Mouse (Mus musculus) kidney, postnatal 0 days (tissue): ENCODE data around the gene Sun2. TPM values are rescaled to one million over a fixed set of nuclear protein-coding genes. Genes with fewer than 3 reads are reported as not detected.

Experiments used
- ATAC-seq: fragments of 200-750 bp; cut with Nextera tagmentation; replicated peaks from 2 replicates; pipeline ENCODE4 v1.8.0; 2017; ENCODE audit warnings: low read depth, moderate number of reproducible peaks, moderate TSS enrichment, moderate library complexity; ENCODE audit not compliant: low FRiP score
- DNase-seq: peaks from one replicate; pipeline ENCODE4 v3.0.0-alpha.2; 2016; ENCODE audit warnings: low spot score
- H3K27ac ChIP-seq: fragments of 300-500 bp; sonication (generic); 2 replicates; pipeline ENCODE4 v1.5.1; 2014; ENCODE audit warnings: mild to moderate bottlenecking
- H3K27me3 ChIP-seq: fragments of 300-500 bp; sonication (generic); 2 replicates; pipeline ENCODE4 v1.6.1; 2014; ENCODE audit warnings: low read length, mixed read lengths; ENCODE audit not compliant: insufficient read depth
- H3K36me3 ChIP-seq: fragments of 300-500 bp; sonication (generic); 2 replicates; pipeline ENCODE4 v1.6.1; 2014; ENCODE audit warnings: low read length, mixed read lengths; ENCODE audit not compliant: insufficient read depth
- H3K4me1 ChIP-seq: fragments of 300-500 bp; sonication (generic); replicated peaks from 2 replicates; pipeline ENCODE4 v1.6.1; 2014; ENCODE audit warnings: antibody characterized with exemption, low read length, mixed read lengths; ENCODE audit not compliant: insufficient read depth
- H3K4me2 ChIP-seq: fragments of 300-500 bp; sonication (generic); 2 replicates; pipeline ENCODE4 v1.6.1; 2014; ENCODE audit warnings: mild to moderate bottlenecking, low read length, moderate library complexity, mixed read lengths
- H3K4me3 ChIP-seq: fragments of 300-500 bp; sonication (generic); replicated peaks from 2 replicates; pipeline ENCODE4 v1.5.1; 2014; ENCODE audit warnings: low read depth, low read length
- H3K9ac ChIP-seq: fragments of 300-500 bp; sonication (generic); 2 replicates; pipeline ENCODE4 v1.6.1; 2014; ENCODE audit warnings: low read depth, low read length
- H3K9me3 ChIP-seq: fragments of 300-500 bp; sonication (generic); replicated peaks from 2 replicates; pipeline ENCODE4 v1.6.1; 2016; ENCODE audit warnings: low read length, inconsistent platforms, mixed read lengths
- CTCF ChIP-seq: IDR thresholded peaks from 2 replicates; pipeline ENCODE4 v1.5.1; 2016; ENCODE audit warnings: antibody characterized with exemption, low read depth, mild to moderate bottlenecking, moderate library complexity
- WGBS: fragments of 180-500 bp; shearing (Covaris S2); extraction: QIAGEN DNeasy Blood & Tissue Kit; methylation state at CpG from one replicate; pipeline ENCODE4 v1.1.7; 2014; 5-methylcytosine and 5-hydroxymethylcytosine counted together
- polyA plus RNA-seq: library from polyadenylated mRNA; unstranded; fragments of >200 nt; fragmentation: Nextera tagmentation; extraction: Ambion mirVana; gene quantifications from 2 replicates; pipeline ENCODE4 v1.2.1, GENCODE M21; 2015

Gene Sun2
- polyA plus RNA-seq, 1 experiment from 2014 or later, result 3.5 TPM

DNA sequence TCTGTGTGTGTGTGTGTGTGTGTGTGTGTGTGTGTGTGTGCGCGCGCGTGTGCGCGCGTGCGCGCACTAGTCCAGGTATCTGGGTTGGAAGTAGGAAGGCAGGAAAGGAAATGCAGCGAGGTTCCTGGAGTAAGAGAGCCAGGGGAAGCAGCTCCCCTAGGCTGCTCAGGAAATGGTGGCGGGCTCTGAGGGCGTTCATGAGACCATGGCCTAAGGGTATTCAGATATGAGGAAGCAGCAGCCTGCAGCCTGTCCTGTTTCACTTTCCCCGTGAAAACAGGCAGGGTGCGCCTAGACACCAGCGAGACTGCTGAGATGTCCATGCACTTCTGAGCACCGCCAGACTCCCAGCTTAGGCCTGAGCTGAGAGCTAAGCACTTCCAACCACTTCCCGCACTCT lies 9.4 kb upstream of the Sun2 start:
- WGBS, result 75% methylated on average over 17 of the region's 17 CpGs
- H3K27ac ChIP-seq, result no peak overlapping the region

DNA sequence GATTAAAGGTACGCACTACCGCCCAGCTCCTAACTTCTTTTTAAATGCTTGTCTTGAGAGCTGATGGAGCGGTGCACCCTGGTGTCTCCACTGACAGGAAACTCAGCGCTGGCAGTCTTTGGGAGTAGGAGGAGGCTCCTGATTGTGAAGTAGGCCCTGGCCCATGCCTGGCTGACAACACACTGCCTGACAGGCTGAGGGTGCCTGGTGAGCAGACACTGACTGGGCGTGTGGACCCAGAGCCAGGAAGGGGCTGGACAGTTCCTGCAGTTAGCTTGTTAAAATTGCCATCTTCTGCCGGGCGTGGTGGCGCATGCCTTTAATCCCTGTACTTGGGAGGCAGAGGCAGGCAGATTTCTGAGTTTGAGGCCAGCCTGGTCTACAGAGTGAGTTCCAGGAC lies 7.9 kb upstream of the Sun2 start:
- Histone ChIP-seq H3K4me1 (no peaks in the 10 kb centered on the region), H3K36me3 (no peaks in the 10 kb centered on the region), H3K9ac (no peak overlapping the region), H3K27me3 (no peaks in the 10 kb centered on the region), H3K4me3 (no peak overlapping the region), H3K9me3 (no peaks in the 10 kb centered on the region), H3K27ac (no peak overlapping the region), H3K4me2 (no peak overlapping the region)
- DNase-seq (no peak), ATAC-seq (no peak)
- WGBS, result 90% methylated on average over 8 of the region's 8 CpGs
- TF ChIP-seq CTCF, result no peak

More for the DNA sequence above, 9.4 kb upstream of the Sun2 start:
- H3K4me2 ChIP-seq, result no peak overlapping the region
- H3K9ac ChIP-seq, result no peak overlapping the region
- DNase-seq (no peak), ATAC-seq (no peak)
- no peaks in the 10 kb centered on the region for H3K27me3 ChIP-seq
- TF ChIP-seq CTCF, result no peak
- no peaks in the 10 kb centered on the region for H3K9me3 ChIP-seq
- H3K36me3 ChIP-seq, result no peaks in the 10 kb centered on the region
- H3K4me1 ChIP-seq, result 0 out of 2 replicates have a peak, but pooled peaks cover 4% of the 10 kb centered on the region
- no peak overlapping the region for H3K4me3 ChIP-seq

DNA sequence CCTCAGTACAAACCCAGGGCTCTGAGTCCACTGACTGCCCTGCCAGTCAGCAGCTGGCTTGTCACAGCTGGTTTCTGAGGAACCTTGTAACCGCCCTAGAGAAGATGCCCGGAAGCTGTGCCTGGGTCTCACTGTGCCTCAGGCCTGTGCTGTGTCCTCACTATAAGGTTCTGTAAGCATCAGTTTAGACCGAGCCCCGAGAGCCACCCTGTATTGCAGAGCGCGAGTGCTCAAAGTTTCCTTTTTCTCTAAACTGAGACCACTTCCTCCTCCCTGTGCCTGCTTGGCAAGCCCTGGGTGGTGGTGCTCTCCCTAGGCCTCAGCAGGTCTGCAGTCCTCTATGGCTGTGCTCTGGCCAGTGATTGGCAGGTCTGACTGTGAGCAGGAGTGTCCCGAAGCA lies 6.8 kb upstream of the Sun2 start:
- TF ChIP-seq CTCF, result no peak
- no peaks in the 10 kb centered on the region for H3K9me3 ChIP-seq
- no peak overlapping the region for H3K27ac ChIP-seq
- no peaks in the 10 kb centered on the region for H3K36me3 ChIP-seq
- H3K4me1 ChIP-seq, result no peaks in the 10 kb centered on the region
- H3K27me3 ChIP-seq, result no peaks in the 10 kb centered on the region
- H3K4me2 ChIP-seq, result no peak overlapping the region
- ATAC-seq (no peak), DNase-seq (no peak)
- no peak overlapping the region for H3K9ac ChIP-seq
- 94% methylated on average over 7 of the region's 7 CpGs for WGBS
- H3K4me3 ChIP-seq, result no peak overlapping the region

DNA sequence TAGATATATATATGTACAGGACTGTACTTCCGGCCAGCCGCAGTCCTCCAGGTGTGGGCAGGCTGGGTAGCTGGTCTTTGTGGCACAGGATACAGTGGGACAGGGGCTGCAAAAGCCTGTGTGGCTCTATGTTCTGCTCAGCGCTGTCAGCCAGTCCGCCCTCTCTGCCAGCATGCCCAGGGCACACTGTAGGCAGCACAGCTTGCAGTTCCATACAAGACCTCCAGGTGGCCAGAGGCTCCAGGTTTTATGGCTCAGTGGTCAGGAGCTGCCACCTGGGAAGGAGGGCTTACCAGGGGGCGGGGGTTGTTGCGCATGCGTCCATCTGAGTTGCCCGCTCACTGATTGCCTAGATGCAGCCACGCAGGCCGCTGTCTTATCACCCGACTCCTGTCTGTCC lies 5.7 kb upstream of the Sun2 start:
- peak; percentile 69 for TF ChIP-seq CTCF
- 71% methylated on average over 11 of the region's 11 CpGs for WGBS

DNA sequence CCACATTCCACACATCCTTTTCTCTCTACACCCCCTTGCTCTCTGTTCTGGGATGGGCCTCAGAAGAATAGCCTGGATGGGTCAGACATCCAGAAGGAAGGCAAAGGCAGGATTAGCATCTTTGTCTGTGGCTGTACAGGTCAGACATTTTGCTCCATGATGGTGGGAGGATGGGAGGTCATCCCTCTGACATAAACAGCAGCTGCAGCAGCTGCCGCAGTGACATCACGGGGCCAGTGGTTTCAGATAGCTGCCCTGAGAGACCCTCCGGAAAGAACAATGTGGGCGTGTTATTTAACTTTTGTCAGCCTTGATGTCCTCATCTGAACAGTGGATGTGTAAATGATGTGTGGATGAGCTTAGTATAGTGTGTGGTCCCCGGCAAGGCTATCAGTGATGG lies 3.5 kb upstream of the Sun2 start:
- H3K9ac ChIP-seq, result no peak overlapping the region
- no peak overlapping the region for H3K27ac ChIP-seq
- H3K4me1 ChIP-seq, result peaks cover 7% of the 10 kb centered on the region; the same call in 1 of the 2 replicates
- DNase-seq, result no peak
- no peaks in the 10 kb centered on the region for H3K9me3 ChIP-seq
- no peaks in the 10 kb centered on the region for H3K36me3 ChIP-seq
- H3K27me3 ChIP-seq, result no peaks in the 10 kb centered on the region
- no peak overlapping the region for H3K4me3 ChIP-seq
- ATAC-seq, result no peak
- TF ChIP-seq CTCF, result no peak
- H3K4me2 ChIP-seq, result no peak overlapping the region
- WGBS, result 84% methylated on average over 5 of the region's 5 CpGs

More for the DNA sequence above, 5.7 kb upstream of the Sun2 start:
- Histone ChIP-seq H3K36me3 (no peaks in the 10 kb centered on the region), H3K9me3 (no peaks in the 10 kb centered on the region), H3K4me2 (no peak overlapping the region), H3K4me3 (no peak overlapping the region), H3K9ac (no peak overlapping the region), H3K27me3 (no peaks in the 10 kb centered on the region), H3K4me1 (no peaks in the 10 kb centered on the region), H3K27ac (no peak overlapping the region)
- ATAC-seq (no peak; the same call in 1 of the 2 replicates), DNase-seq (peak; percentile 50)

DNA sequence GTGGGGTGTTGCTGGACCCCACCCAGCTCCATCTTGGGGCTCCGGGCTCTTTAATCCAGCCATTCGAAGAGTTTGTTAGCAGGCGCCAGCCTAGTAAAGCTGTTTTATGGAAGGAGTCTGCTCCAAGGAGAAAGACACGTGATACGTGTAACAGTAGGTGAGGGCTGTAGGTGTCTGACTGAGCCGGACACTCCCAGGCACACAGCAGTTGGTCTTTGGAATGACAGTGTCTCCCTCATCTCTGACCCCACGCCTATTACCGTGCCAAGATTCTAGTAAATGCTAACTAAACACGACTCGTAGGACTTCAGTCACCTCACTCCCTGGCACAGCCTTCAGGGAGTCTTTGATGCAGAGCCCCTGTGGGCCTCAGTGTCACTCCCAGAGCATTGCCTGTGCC lies 3.0 kb upstream of the Sun2 start:
- Histone ChIP-seq H3K27me3 (no peaks in the 10 kb centered on the region), H3K9ac (no peak overlapping the region), H3K36me3 (no peaks in the 10 kb centered on the region), H3K4me1 (peaks cover 7% of the 10 kb centered on the region; the same call in 1 of the 2 replicates), H3K4me2 (no peak overlapping the region), H3K27ac (no peak overlapping the region), H3K9me3 (no peaks in the 10 kb centered on the region), H3K4me3 (no peak overlapping the region)
- DNase-seq (no peak), ATAC-seq (no peak)
- 57% methylated on average over 10 of the region's 10 CpGs for WGBS
- TF ChIP-seq CTCF, result no peak

DNA sequence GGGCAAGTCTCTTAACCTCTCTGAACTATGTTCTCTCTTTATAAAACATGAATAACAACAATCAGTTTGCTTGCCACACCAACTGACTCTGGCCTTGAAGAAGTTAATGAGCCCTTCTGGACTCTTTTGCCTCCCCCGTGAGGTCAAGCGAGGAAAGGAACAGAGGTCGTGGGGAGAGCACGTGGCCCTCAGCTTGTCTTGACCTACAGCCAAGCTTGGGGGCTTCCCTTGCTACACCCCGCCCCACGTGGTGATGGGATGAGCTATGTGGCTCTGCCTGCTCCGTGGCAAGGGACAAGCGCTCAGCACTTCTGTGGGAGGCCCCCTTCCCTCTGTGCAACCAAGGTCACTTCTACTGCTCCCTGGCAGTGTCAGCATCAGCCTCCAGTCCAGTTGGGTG lies 2.4 kb upstream of the Sun2 start:
- DNase-seq (no peak), ATAC-seq (no peak)
- H3K4me1 ChIP-seq, result peaks cover 7% of the 10 kb centered on the region; the same call in 1 of the 2 replicates
- no peaks in the 10 kb centered on the region for H3K27me3 ChIP-seq
- TF ChIP-seq CTCF, result no peak
- H3K4me3 ChIP-seq, result no peak overlapping the region
- no peak overlapping the region for H3K27ac ChIP-seq
- no peaks in the 10 kb centered on the region for H3K36me3 ChIP-seq
- WGBS, result 44% methylated on average over 8 of the region's 8 CpGs
- no peaks in the 10 kb centered on the region for H3K9me3 ChIP-seq
- H3K9ac ChIP-seq, result no peak overlapping the region
- H3K4me2 ChIP-seq, result no peak overlapping the region
